Mouse (Mus musculus): Measurements from ENCODE around the gene Mroh2b.

Gene Mroh2b

GRCm38 (mm10) chr15:4898437-4898836, at the start of gene Mroh2b:
TSS of gene Mroh2b (plus strand) at chr15:4898737.
- DNase-seq (ENCODE audit: low read depth, low spot score): no peak

GRCm38 (mm10) chr15:4850015-4850414, 48.5 kb upstream of the Mroh2b start:
- no peak for DNase-seq (ENCODE audit: low read depth, low spot score)

DNA sequence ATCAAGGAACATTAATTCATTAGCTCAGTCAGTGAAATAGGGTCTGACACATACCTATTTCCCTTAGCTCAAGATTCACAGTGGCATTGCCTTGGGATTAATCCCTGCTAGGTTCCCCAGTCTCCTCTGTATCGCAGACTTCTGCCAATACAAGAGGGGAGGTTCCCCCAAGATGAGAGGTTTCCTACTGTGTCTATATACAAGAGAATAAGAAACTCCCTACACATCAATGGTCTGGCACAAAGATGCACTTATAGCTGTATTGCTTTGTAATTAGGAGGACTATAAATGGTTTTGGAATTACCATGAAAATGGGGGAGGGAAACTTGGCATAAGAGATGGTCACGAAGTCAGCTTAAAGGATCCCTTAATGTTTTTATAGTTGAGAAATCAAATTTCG, 3.6 kb upstream of the Mroh2b start:
- DNase-seq (ENCODE audit: low read depth, low spot score): no peak

DNA sequence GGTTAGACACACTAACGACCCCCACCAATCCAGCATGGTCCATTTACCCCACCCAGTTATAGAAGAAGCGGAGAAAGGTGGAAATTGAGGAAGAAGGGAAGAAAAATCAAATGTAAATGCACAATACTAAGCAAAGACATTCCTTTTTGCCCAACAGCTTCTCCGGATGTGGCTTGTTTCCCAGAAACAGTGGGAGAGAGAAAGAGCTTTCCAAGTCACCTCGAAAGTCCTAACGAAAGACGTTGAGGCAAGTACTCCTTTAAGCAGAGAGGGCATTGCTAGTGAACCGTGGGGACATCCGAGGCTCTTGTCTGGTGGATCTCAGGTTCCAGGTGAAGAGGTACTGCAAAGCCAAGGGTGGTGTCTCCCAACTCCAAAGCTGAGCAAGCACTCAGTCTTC, 36.2 kb downstream of the Mroh2b start:
- no peak for DNase-seq (ENCODE audit: low read depth, low spot score)

DNA sequence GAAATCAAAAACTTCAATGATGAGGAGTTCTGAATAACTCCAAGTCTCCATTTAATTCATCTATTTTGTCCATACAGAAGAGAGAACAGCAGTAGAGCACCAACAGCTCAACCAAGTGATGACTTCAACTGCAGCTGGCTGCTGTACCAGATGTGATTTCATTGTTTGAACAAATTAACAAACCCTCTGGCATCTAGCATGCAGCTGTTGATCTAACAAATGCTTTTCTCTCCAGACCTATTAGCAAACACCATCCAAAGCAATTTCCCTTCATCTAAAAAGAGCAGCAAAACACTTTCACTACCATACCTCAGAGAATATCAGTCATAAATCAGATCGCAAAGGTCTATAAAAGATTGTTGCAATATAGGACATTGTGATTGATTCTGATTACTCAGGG, 74.8 kb downstream of the Mroh2b start:
- DNase-seq (ENCODE audit: low read depth, low spot score): no peak

GRCm38 (mm10) chr15:5002903-5003302, 104.4 kb downstream of the Mroh2b start:
- no peak for DNase-seq (ENCODE audit: low read depth, low spot score)

- DNase-seq (ENCODE audit: low read depth, low spot score): no peak
These were observed 105.1 kb downstream of the Mroh2b start for GRCm38 (mm10) chr15:5003503-5004196.

- no peak for DNase-seq (ENCODE audit: low read depth, low spot score)
These were observed 111.1 kb downstream of the Mroh2b start for GRCm38 (mm10) chr15:5009644-5010107.
